ENCODE assay signal across 9 mouse cellular contexts in genomic region chrX:153359331-153360215, GRCm38 (mm10).
DNase-seq lines count a peak whose midpoint lies in the region; ATAC-seq and TF ChIP-seq lines count a peak whose summit lies in the region.
"Had no signal": no experiment of that assay in that cellular context is flagged by ENCODE, and none has a peak within 500 bp of the region (broad histone marks: within the 10 kb centered on the region; RNA-seq: fewer than 3 reads in every experiment).

No protein-coding gene starts in this region.

- peak; percentile 74 for ATAC-seq in embryonic facial prominence, embryonic 13.5 days (ENCODE audit: insufficient number of reproducible peaks, insufficient read depth, low FRiP score, low TSS enrichment, low read depth)
- peak; percentile 74 for ATAC-seq in heart, embryonic 11.5 days (replicated peaks; ENCODE audit: insufficient number of reproducible peaks, low FRiP score, low TSS enrichment)
- ATAC-seq in kidney, embryonic 14.5 days (ENCODE audit: low FRiP score, low TSS enrichment): peak; percentile 87
- peak; percentile 84 for ATAC-seq in liver, embryonic 14.5 days (ENCODE audit: insufficient read depth)

- peak overlapping the region; percentile 64 for H3K4me2 ChIP-seq in embryonic facial prominence, embryonic 13.5 days
- H3K4me2 ChIP-seq in heart, embryonic 11.5 days: peak overlapping the region; percentile 74
- peak overlapping the region; percentile 71 for H3K4me2 ChIP-seq in kidney, embryonic 14.5 days (replicated peaks; ENCODE audit: low read depth, low read length)
- peak overlapping the region; percentile 68 for H3K4me2 ChIP-seq in liver, embryonic 14.5 days (ENCODE audit: low read depth)

- no peaks in the 10 kb centered on the region for H3K36me3 ChIP-seq in embryonic facial prominence, embryonic 13.5 days
- no peaks in the 10 kb centered on the region for H3K36me3 ChIP-seq in heart, embryonic 11.5 days (ENCODE audit: control insufficient read depth, insufficient read depth, low read length)
- H3K36me3 ChIP-seq in kidney, embryonic 14.5 days (ENCODE audit: control insufficient read depth, insufficient read depth, low read length): no peaks in the 10 kb centered on the region
- no peaks in the 10 kb centered on the region for H3K36me3 ChIP-seq in liver, embryonic 14.5 days (replicated peaks; ENCODE audit: control insufficient read depth, insufficient read depth, low read depth)
- H3K36me3 ChIP-seq in splenic B cell, adult 2 months (ENCODE audit: control insufficient read depth, insufficient read depth, low read length, poor library complexity, severe bottlenecking): no peaks in the 10 kb centered on the region
- H3K36me3 ChIP-seq: G1E had no signal

- no peaks in the 10 kb centered on the region for H3K4me1 ChIP-seq in embryonic facial prominence, embryonic 13.5 days
- no peaks in the 10 kb centered on the region for H3K4me1 ChIP-seq in heart, embryonic 11.5 days (ENCODE audit: control insufficient read depth, insufficient read depth, low read length)
- no peaks in the 10 kb centered on the region for H3K4me1 ChIP-seq in kidney, embryonic 14.5 days (ENCODE audit: control insufficient read depth, insufficient read depth, low read length)
- H3K4me1 ChIP-seq in liver, embryonic 14.5 days (replicated peaks; ENCODE audit: control insufficient read depth in 2 of 2, insufficient read depth in 2 of 2, low read length in 1 of 2): no peaks in the 10 kb centered on the region

- H3K4me3 ChIP-seq in embryonic facial prominence, embryonic 13.5 days: peak overlapping the region; percentile 49
- H3K4me3 ChIP-seq in heart, embryonic 11.5 days (ENCODE audit: low read depth, low read length): peak overlapping the region; percentile 48
- peak overlapping the region; percentile 43 for H3K4me3 ChIP-seq in kidney, embryonic 14.5 days (ENCODE audit: low read length)
- peak overlapping the region; percentile 48 to 50 for H3K4me3 ChIP-seq in liver, embryonic 14.5 days (ENCODE audit: insufficient read depth in 1 of 2, low read depth in 2 of 2, low read length in 2 of 2)

- peak; percentile 33; the same call in 1 of the 2 replicates for TF ChIP-seq CTCF in liver, embryonic 14.5 days (IDR thresholded peaks at IDR 0.05; ENCODE audit: low read depth)

- H3K27me3 ChIP-seq in embryonic facial prominence, embryonic 13.5 days: peaks cover 37% of the 10 kb centered on the region
- no peaks in the 10 kb centered on the region; the same call in 1 of the 2 replicates for H3K27me3 ChIP-seq in heart, embryonic 11.5 days (ENCODE audit: control insufficient read depth, insufficient read depth, low read length)
- H3K27me3 ChIP-seq in kidney, embryonic 14.5 days (ENCODE audit: control insufficient read depth, insufficient read depth, low read length): no peaks in the 10 kb centered on the region
- H3K27me3 ChIP-seq in liver, embryonic 14.5 days (ENCODE audit: control insufficient read depth, insufficient read depth, low read length): no peaks in the 10 kb centered on the region; the same call in 1 of the 2 replicates
- no peaks in the 10 kb centered on the region for H3K27me3 ChIP-seq in splenic B cell, adult 2 months (ENCODE audit: control insufficient read depth, insufficient read depth, low read length, poor library complexity, severe bottlenecking)

- 19% methylated on average over 43 of the region's 43 CpGs for WGBS in embryonic facial prominence, embryonic 13.5 days
- 18% methylated on average over 43 of the region's 43 CpGs for WGBS in heart, embryonic 11.5 days (ENCODE audit: insufficient replicate concordance)
- 29% methylated on average over 43 of the region's 43 CpGs for WGBS in kidney, embryonic 14.5 days
- WGBS in liver, embryonic 14.5 days (ENCODE audit: insufficient replicate concordance): 15% methylated on average over 42 of the region's 43 CpGs

- peak overlapping the region; percentile 65 for H3K9ac ChIP-seq in embryonic facial prominence, embryonic 13.5 days
- peak overlapping the region; percentile 62 for H3K9ac ChIP-seq in heart, embryonic 11.5 days (ENCODE audit: low read depth, low read length)
- H3K9ac ChIP-seq in kidney, embryonic 14.5 days (ENCODE audit: low read depth, low read length): peak overlapping the region; percentile 2; the same call in 1 of the 2 replicates
- no peak overlapping the region for H3K9ac ChIP-seq in liver, embryonic 14.5 days (replicated peaks)

- DNase-seq in left cerebral cortex, adult 18-20 months (ENCODE audit: low spot score in 2 of 2): peak; percentile 22 to 48
- no peak for DNase-seq in left cerebral cortex, adult 11 months (ENCODE audit: low spot score)
- peak; percentile 28 to 42 (median 36) for DNase-seq in liver, embryonic 14.5 days (ENCODE audit: low read depth in 3 of 3, low spot score in 3 of 3)
- DNase-seq in naive thymus-derived CD4-positive, alpha-beta T cell, adult 2 months (ENCODE audit: low read depth): peak; percentile 66
- DNase-seq in splenic B cell, adult 2 months (ENCODE audit: low read depth, low spot score): peak; percentile 83

- no peak overlapping the region; the same call in 1 of the 2 replicates for H3K27ac ChIP-seq in embryonic facial prominence, embryonic 13.5 days
- H3K27ac ChIP-seq in heart, embryonic 11.5 days (ENCODE audit: low read depth, low read length): no peak overlapping the region
- no peak overlapping the region for H3K27ac ChIP-seq in kidney, embryonic 14.5 days (ENCODE audit: low read depth, low read length)
- no peak overlapping the region for H3K27ac ChIP-seq in liver, embryonic 14.5 days

- no peak for TF ChIP-seq EP300 in liver, embryonic 14.5 days (IDR thresholded peaks at IDR 0.05; ENCODE audit: low read depth)

- H3K9me3 ChIP-seq in embryonic facial prominence, embryonic 13.5 days: no peaks in the 10 kb centered on the region
- no peaks in the 10 kb centered on the region for H3K9me3 ChIP-seq in heart, embryonic 11.5 days (replicated peaks; ENCODE audit: control insufficient read depth, low read length)
- H3K9me3 ChIP-seq in kidney, embryonic 14.5 days (ENCODE audit: control insufficient read depth, low read length): no peaks in the 10 kb centered on the region
- no peaks in the 10 kb centered on the region for H3K9me3 ChIP-seq in liver, embryonic 14.5 days (ENCODE audit: control insufficient read depth, low read length)
- H3K9me3 ChIP-seq: G1E had no signal
